Mouse (Mus musculus) C2C12 (cell line): ENCODE results near the gene Fbxo42.

ENCODE experiments used
- CTCF ChIP-seq: IDR thresholded peaks from one replicate; pipeline ENCODE4 v1.5.1; 2011; ENCODE audit not compliant: control insufficient read depth, insufficient read depth, insufficient read length
- MAX ChIP-seq: IDR thresholded peaks from one replicate; pipeline ENCODE4 v1.6.1; 2011; ENCODE audit warnings: mild to moderate bottlenecking, control low read depth
- MYOG ChIP-seq: IDR thresholded peaks from one replicate; pipeline ENCODE4 v1.6.1; 2011; ENCODE audit not compliant: control insufficient read depth, insufficient read length; ENCODE audit errors: extremely low read depth
- USF1 ChIP-seq: IDR thresholded peaks from one replicate; pipeline ENCODE4 v1.6.1; 2011; ENCODE audit warnings: low read depth, mild to moderate bottlenecking, control low read depth, moderate library complexity

DNA sequence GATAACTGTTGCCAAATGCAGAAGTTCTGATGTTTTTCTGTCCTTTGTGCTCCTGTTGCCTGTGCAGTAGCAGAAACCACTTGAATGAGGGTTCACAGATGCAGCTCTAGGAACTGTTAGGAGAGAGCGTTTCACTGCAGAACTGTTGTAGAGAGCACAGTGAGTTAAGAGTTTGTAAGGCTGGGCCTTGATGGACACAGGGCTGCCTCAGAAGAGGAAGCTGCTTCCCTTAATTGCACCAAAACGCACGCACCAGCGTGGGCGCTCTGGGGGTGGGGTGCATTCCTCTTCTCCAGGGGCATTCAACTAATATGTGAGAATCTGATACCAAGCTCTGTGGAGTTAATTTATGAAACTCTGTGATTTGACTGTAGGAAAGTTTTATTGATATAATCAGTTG, 12.0 kb downstream of the Fbxo42 start:
- TF ChIP-seq CTCF = no peak
- no peak for TF ChIP-seq USF1
- no peak for TF ChIP-seq MYOG
- no peak for TF ChIP-seq MAX
